Mouse (Mus musculus): Measurements from ENCODE around the gene Ackr4.
A peak's percentile ranks its signal among the peaks of the same experiment; 100 is the strongest.

The Ackr4 gene

DNA sequence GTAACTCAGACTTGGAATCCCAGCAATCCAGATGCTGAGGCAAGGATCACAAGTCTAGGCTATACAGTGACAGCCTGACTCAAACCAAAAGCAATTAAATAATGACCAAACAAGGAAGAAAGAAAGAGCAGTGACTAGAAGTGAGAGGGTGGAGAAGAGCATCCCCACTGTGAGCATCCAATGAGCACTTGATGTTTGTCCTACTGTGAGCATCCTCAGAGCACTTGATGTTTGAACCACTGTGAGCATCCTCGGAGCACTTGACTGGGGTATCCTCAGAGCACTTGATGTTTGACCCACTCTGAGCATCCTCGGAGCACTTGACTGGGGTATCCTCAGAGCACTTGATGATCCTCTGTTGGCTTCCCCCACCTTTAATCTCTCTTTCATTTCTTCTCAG, 21.7 kb downstream of the Ackr4 start:
- DNase-seq = no peak

- no peak for DNase-seq
Measured at GRCm38 (mm10) chr9:104102901-104103300, 23.8 kb downstream of the Ackr4 start.

GRCm38 (mm10) chr9:104102301-104102700, 24.4 kb downstream of the Ackr4 start:
- no peak for DNase-seq

- DNase-seq = no peak
Measured at GRCm38 (mm10) chr9:104101458-104101857, 25.3 kb downstream of the Ackr4 start.

DNA sequence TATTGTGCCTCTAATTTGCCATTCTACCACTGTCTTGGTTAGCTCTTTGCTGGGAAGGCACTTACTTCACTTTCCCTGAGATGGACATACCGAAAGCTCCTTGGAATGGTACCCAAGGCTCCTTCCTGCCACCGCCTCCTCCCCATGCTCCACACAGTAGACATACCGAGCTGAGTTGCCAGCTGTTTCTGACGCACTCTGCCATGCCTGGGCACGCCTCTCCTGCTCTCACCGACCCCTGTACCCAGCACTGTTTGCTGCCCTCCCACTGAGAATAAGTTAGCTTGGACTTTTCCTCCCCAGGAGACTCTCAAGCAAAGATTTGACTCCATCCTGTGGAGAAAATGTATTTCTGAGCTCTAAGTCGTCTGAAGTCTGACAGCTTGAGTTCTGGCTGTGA, 25.9 kb downstream of the Ackr4 start:
- DNase-seq = peak; percentile 39 to 43

GRCm38 (mm10) chr9:104099060-104099459, 27.7 kb downstream of the Ackr4 start:
- DNase-seq = no peak

GRCm38 (mm10) chr9:104098256-104098655, 28.5 kb downstream of the Ackr4 start:
- DNase-seq = no peak

DNA sequence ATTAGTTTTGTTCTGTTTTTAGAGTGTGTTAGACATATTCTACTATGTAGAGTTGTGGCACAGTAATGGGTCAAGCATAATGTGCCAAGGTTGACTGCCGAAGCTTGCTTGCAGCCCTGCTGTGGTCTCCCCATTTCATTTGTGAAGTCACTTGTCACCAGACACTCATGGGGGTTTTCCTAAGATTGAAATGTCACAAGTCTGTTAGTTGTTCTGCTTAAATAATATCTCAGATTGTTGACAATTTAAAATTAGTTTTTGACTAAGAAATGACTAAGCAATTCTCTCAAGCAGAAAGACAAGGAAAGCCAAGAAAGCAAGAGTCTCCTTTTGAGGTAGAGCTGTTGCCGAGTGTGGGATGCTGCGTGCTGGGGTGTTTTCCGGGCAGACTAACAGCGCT, 33.8 kb downstream of the Ackr4 start:
- no peak for DNase-seq

DNA sequence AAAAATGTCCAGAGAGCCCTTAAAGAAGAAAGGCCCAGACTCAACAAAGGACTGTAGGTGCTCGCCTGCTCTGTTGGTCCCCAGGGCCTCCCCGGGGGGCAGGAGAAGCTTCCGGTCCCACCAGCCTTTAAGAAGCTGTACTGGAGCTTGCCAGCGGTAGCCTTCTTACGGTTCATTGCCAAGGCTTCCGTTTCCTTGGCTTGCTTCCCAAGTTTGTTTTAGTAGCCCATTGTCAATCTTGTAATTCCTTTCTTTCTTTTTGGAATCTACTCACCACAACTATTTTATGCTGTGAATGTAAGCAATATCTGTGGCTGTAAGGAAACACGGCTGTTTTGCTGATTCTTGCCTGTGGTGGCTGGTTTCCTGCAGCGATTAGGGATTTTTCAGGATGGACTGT, 38.2 kb downstream of the Ackr4 start:
- DNase-seq = peak; percentile 35 to 65

- DNase-seq = no peak
Measured at GRCm38 (mm10) chr9:104085730-104086429, 40.9 kb downstream of the Ackr4 start.

- DNase-seq = no peak
Measured at GRCm38 (mm10) chr9:104080038-104080437, 46.7 kb downstream of the Ackr4 start.

- DNase-seq = peak; percentile 45 to 75
Measured at GRCm38 (mm10) chr9:104079379-104079778, 47.4 kb downstream of the Ackr4 start.

DNA sequence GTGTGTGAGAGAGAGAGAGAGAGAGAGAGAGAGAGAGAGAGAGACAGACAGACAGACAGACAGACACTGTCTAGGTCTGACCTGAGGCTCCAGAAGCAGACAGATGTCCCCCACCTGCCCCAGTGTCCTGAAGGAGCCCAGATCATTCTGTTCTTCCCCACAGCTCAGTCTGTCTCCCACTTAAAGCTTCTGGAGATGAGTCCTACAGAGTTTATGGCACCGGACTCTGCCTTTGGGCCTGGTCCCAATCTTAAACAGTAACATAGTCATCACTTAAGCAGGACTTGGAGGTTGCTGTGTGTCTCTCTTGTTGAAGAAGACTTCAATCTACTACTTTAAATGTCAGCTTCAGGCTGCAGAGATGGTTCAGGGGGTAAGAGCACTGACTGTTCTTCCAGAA, 48.0 kb downstream of the Ackr4 start:
- no peak for DNase-seq

GRCm38 (mm10) chr9:104075808-104076207, 50.9 kb downstream of the Ackr4 start:
- DNase-seq = no peak

- peak; percentile 12 to 18 for DNase-seq
Measured at GRCm38 (mm10) chr9:104070863-104071604, 55.7 kb downstream of the Ackr4 start.

DNA sequence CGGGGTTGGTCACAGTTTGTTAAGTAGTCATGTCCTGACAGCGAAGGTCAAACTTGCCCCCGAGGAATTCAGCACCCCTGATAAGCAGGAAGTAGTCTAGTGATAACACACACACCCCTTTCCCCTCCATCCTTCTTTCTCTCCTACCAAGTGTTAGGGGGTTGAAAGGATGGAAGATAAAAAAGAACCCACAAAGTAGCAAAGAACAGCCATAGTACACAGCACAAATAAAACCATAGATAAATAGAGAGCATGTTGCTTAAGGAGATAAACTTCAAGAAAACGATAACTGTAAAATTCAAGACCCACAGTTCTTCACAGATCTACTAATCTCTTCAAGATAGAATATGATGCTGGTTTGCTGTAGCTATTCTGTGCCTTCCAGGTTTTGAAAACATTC, 56.5 kb downstream of the Ackr4 start:
- DNase-seq = no peak

DNA sequence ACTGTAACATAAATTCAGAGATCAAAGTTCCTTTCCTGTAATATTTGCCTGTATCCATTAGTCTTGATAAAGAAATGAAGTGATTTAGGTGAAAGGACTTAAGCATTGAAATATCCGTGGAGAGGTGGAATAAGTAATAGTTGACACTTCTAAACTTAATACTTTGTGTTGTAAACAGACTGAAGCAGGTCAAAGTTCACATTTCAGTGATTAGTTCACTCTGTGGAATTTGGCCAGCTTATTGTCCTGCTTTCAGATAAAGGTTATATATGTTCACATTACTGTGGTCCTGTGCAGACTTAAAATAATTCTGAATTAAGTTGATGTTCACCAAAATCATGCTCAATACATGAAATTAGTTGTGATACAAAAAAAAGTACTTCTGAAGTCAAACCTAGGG, 62.2 kb downstream of the Ackr4 start:
- peak in 1 of 2 experiments; percentile 42 for DNase-seq

DNA sequence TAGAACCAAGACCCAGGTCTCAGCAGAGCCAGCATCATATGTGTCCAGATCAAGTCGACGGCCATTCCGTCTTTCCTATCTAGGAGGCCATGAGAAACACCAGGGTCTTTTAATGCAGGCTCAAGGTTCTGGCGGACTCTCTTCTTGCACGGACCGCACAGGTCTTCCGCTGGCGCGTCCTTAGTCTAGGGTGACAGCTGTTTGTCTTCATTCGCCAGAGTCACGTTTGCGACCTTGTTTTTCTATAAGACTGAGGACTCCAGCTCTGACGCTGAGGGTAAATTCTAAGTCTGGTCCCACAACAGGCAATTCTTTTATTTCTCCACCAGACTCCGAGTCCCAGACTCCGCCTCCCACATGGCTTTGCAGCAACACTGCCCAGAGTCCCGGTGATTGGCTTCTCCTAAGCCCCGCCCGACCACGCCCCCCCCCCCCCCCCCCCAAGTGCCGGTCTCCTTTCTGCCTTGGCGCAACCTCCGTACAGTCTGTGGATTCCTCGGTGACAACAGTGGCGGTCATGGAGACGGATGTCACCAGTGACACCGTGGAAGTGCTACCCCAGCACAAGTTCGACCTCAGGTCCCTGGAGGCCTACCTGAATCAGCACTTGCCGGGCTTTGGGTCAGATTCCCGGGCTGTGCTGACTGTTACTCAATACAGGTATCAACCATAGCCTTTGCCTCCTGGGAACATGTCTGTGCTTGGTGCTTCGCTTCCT, 63.3 kb downstream of the Ackr4 start, which contains the start of gene Acad11:
Acad11 (plus strand) TSS at position 134 of the 718 bp plus-strand sequence.
- peak; percentile 84 to 88 for DNase-seq

DNA sequence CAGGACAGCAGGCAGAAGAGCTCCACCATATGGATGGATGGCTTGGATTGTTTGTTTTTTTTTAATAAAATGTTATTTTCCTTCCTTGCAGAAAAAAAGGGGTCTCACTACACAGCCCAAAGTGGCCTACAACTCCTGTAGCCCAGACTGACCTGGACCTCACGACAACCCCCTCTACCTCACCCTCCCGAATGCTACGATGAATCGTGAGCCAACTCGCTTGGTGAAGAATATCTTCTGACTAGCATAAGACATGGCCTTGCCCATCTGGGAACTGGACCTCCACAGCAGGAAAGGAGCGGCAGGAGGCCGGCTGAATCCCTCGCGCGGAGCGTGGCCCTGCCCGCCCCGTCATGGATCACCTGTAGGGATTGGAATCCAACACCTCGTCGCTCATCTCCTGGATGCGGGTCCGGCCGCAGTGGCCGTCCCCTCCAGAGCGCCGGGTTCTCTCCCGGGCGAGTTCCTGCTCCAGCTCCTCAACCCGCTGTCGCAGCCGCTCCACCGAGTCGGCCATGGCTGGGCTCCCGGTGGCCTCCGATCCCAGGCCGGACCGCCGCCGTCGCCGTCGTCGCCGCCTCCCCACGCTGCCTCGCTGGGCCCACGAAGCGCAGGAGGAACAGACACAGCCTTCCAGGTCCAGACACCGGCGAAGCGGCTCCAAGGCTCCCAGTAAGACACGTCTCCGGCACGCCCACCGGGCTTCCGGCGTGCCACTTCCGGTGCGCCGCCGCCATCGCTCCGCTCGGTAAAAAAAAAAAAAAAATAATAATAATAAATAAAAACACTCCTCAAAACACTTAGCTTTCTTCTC, 64.1 kb downstream of the Ackr4 start, which contains the start of gene Uba5:
Uba5 (minus strand) TSS at position 705 of the 814 bp plus-strand sequence.
- peak; percentile 77 to 87 for DNase-seq

- no peak for DNase-seq
Measured at GRCm38 (mm10) chr9:104051028-104051427, 75.7 kb downstream of the Ackr4 start.

DNA sequence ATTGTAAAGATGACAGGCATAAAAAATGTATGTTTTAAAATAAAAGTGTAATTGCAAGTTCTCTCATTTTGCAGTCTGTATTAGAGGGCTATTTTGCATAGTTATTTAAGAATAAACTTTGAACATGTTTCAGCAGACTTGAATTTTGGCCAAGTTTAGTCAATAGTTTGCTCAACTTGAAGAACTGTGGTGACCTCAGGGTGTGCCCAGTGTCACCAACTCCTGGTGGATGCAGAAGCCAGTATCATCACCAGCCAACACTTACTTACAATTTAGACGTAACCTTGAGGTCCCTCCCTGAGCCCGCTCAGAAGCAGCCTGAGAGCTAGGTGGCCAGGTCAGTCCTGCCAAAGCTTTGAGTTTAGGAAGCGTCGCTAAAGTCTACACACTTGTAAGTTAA, 83.1 kb downstream of the Ackr4 start:
- DNase-seq = peak; percentile 28 to 52

- no peak for DNase-seq
Measured at GRCm38 (mm10) chr9:104040362-104040761, 86.4 kb downstream of the Ackr4 start, which contains the start of gene Gm28305. Gene Gm28305 (plus strand): TSS chr9:104040662.

Measured in kidney, postnatal 36 days (tissue).